Comparison of ENCODE assay signal across 11 mouse cellular contexts in genomic region chr5:144381782-144382181, GRCm38 (mm10). TPM values are rescaled to one million over a fixed set of nuclear protein-coding genes. Genes with fewer than 3 reads are reported as not detected.
DNase-seq lines count a peak whose midpoint lies in the region; ATAC-seq and TF ChIP-seq lines count a peak whose summit lies in the region.
"Had no signal": no experiment of that assay in that cellular context is flagged by ENCODE, and none has a peak within 500 bp of the region (broad histone marks: within the 10 kb centered on the region; RNA-seq: fewer than 3 reads in every experiment).

No protein-coding gene starts in this region.

- no peaks in the 10 kb centered on the region for H3K4me1 ChIP-seq in midbrain, postnatal 0 days (ENCODE audit: insufficient read depth, low read length)
- H3K4me1 ChIP-seq in midbrain, embryonic 13.5 days (replicated peaks) = no peaks in the 10 kb centered on the region
- H3K4me1 ChIP-seq: limb, embryonic 12.5 days; midbrain, embryonic 12.5 days had no signal

- no peaks in the 10 kb centered on the region for H3K27me3 ChIP-seq in midbrain, postnatal 0 days (ENCODE audit: insufficient read depth, low read length)
- H3K27me3 ChIP-seq in midbrain, embryonic 13.5 days = no peaks in the 10 kb centered on the region
- H3K27me3 ChIP-seq: limb, embryonic 12.5 days; midbrain, embryonic 12.5 days had no signal

- ATAC-seq in midbrain, postnatal 0 days (ENCODE audit: low FRiP score) = no peak
- ATAC-seq in midbrain, embryonic 13.5 days = no peak
- ATAC-seq: hindbrain, embryonic 16.5 days had no signal

- H3K27ac ChIP-seq in midbrain, postnatal 0 days (ENCODE audit: low read depth, low read length) = no peak overlapping the region
- no peak overlapping the region for H3K27ac ChIP-seq in midbrain, embryonic 13.5 days
- H3K27ac ChIP-seq: limb, embryonic 12.5 days; midbrain, embryonic 12.5 days had no signal

- peak; percentile 25 to 39 for DNase-seq in heart, postnatal 10 days
- no peak for DNase-seq in heart, postnatal 25 days (ENCODE audit: low spot score)
- DNase-seq in midbrain, postnatal 0 days (ENCODE audit: low spot score) = no peak
- DNase-seq in ZHBTc4 (ENCODE audit: low read depth, low spot score) = peak; percentile 66
- peak; percentile 18 for DNase-seq in naive thymus-derived CD4-positive, alpha-beta T cell, adult 2 months (ENCODE audit: low read depth)
- no peak for DNase-seq in cerebellum, adult 11 months
- no peak for DNase-seq in thymus, postnatal 25 days

- 84% methylated on average over 3 of the region's 3 CpGs for WGBS in midbrain, postnatal 0 days
- 80% methylated on average over 3 of the region's 3 CpGs for WGBS in midbrain, embryonic 13.5 days

- peak; percentile 50 for TF ChIP-seq CTCF in midbrain, postnatal 0 days (IDR thresholded peaks at IDR 0.05)

- intact Hi-C loops in heart, postnatal 10 days (cut with DNase I) = no loop called here
- intact Hi-C loops in heart, postnatal 25 days (cut with DNase I) = no loop called here

- no peaks in the 10 kb centered on the region for H3K36me3 ChIP-seq in midbrain, postnatal 0 days (ENCODE audit: insufficient read depth, low read length)
- H3K36me3 ChIP-seq in midbrain, embryonic 13.5 days = no peaks in the 10 kb centered on the region
- H3K36me3 ChIP-seq: limb, embryonic 12.5 days; midbrain, embryonic 12.5 days had no signal

- no peak overlapping the region for H3K4me2 ChIP-seq in midbrain, postnatal 0 days (ENCODE audit: low read depth, low read length, poor library complexity, severe bottlenecking)
- no peak overlapping the region for H3K4me2 ChIP-seq in midbrain, embryonic 13.5 days (replicated peaks)
- H3K4me2 ChIP-seq: limb, embryonic 12.5 days; midbrain, embryonic 12.5 days had no signal

- no peaks in the 10 kb centered on the region for H3K9me3 ChIP-seq in midbrain, postnatal 0 days (ENCODE audit: low read length)
- H3K9me3 ChIP-seq in midbrain, embryonic 13.5 days = no peaks in the 10 kb centered on the region

- no peak overlapping the region for H3K9ac ChIP-seq in midbrain, postnatal 0 days (replicated peaks; ENCODE audit: low read length, poor library complexity, severe bottlenecking)
- H3K9ac ChIP-seq in midbrain, embryonic 13.5 days (replicated peaks) = no peak overlapping the region
- H3K9ac ChIP-seq: limb, embryonic 12.5 days; midbrain, embryonic 12.5 days had no signal

- no peak overlapping the region for H3K4me3 ChIP-seq in midbrain, postnatal 0 days (ENCODE audit: low read depth, low read length)
- H3K4me3 ChIP-seq in midbrain, embryonic 13.5 days (replicated peaks) = no peak overlapping the region
- H3K4me3 ChIP-seq: limb, embryonic 12.5 days; midbrain, embryonic 12.5 days had no signal

RNA-seq across cellular contexts. Expression of gene Baiap2l1, which starts 23.9 kb away (rescaled TPM):
- total RNA-seq in heart, postnatal 10 days (2021) = 10 to 100 TPM; 11.3 to 11.5 TPM
- total RNA-seq in heart, postnatal 25 days (2021) = 1 to 10 TPM; 5.6 to 5.7 TPM
- 0.14 and 0.44 TPM in 2 replicates for total RNA-seq in midbrain, postnatal 0 days (2014; rRNA removed)
- polyA plus RNA-seq in midbrain, postnatal 0 days (2015; fragmentation: Nextera tagmentation; extraction: Ambion mirVana) = 0.66 and 0.80 TPM in 2 replicates
- 1.5 and 1.7 TPM in 2 replicates for polyA plus RNA-seq in midbrain, embryonic 13.5 days (2015; fragmentation: Nextera tagmentation; extraction: Ambion mirVana)

Comparison
In these comparisons a context has a peak if more than half of its experiments do, and no peak if none do; other contexts are left out.
1. DNase-seq: peak in heart, postnatal 10 days (2 of 2), ZHBTc4 (single experiment) and naive thymus-derived CD4-positive, alpha-beta T cell, adult 2 months (single experiment); none in heart, postnatal 25 days (single experiment), midbrain, postnatal 0 days (single experiment), cerebellum, adult 11 months (single experiment) and thymus, postnatal 25 days (single experiment).